Mouse (Mus musculus) stomach, postnatal 0 days (tissue): Measurements from ENCODE around the gene Chrd. TPM values are rescaled to one million over a fixed set of nuclear protein-coding genes. Genes with fewer than 3 reads are reported as not detected.
A peak's percentile ranks its signal among the peaks of the same experiment; 100 is the strongest.

ENCODE experiments used
- ATAC-seq: fragments of 200-750 bp; cut with Nextera tagmentation; 2 replicates; pipeline ENCODE4 v1.8.0; 2017; ENCODE audit not compliant: low FRiP score, low TSS enrichment
- DNase-seq: peaks from one replicate; pipeline ENCODE4 v3.0.0-alpha.2; 2016; ENCODE audit warnings: low spot score
- H3K27ac ChIP-seq: fragments of 300-500 bp; sonication (generic); replicated peaks from 2 replicates; pipeline ENCODE4 v1.5.1; 2014; ENCODE audit warnings: mild to moderate bottlenecking, control low read depth
- H3K27me3 ChIP-seq: fragments of 300-500 bp; sonication (generic); 2 replicates; pipeline ENCODE4 v1.6.1; 2014; ENCODE audit warnings: low read length; ENCODE audit not compliant: control insufficient read depth, insufficient read depth
- H3K36me3 ChIP-seq: fragments of 300-500 bp; sonication (generic); 2 replicates; pipeline ENCODE4 v1.6.1; 2014; ENCODE audit warnings: low read length, mixed read lengths; ENCODE audit not compliant: control insufficient read depth, insufficient read depth
- H3K4me1 ChIP-seq: fragments of 300-500 bp; sonication (generic); replicated peaks from 2 replicates; pipeline ENCODE4 v1.6.1; 2014; ENCODE audit warnings: antibody characterized with exemption; ENCODE audit not compliant: control insufficient read depth, insufficient read depth
- H3K4me2 ChIP-seq: fragments of 300-500 bp; sonication (generic); replicated peaks from 2 replicates; pipeline ENCODE4 v1.6.1; 2014; ENCODE audit warnings: low read depth, mild to moderate bottlenecking, control low read depth, moderate library complexity
- H3K4me3 ChIP-seq: fragments of 300-500 bp; sonication (generic); 2 replicates; pipeline ENCODE4 v1.5.1; 2014; ENCODE audit warnings: low read depth, low read length, control low read depth
- H3K9ac ChIP-seq: fragments of 300-500 bp; sonication (generic); 2 replicates; pipeline ENCODE4 v1.6.1; 2014; ENCODE audit warnings: mild to moderate bottlenecking, low read length, control low read depth, mixed read lengths
- H3K9me3 ChIP-seq: fragments of 300-500 bp; sonication (generic); 2 replicates; pipeline ENCODE4 v1.6.1; 2016; ENCODE audit warnings: low read length; ENCODE audit not compliant: control insufficient read depth
- CTCF ChIP-seq: IDR thresholded peaks from 2 replicates; pipeline ENCODE4 v1.5.1; 2016; ENCODE audit warnings: antibody characterized with exemption, low read depth, mild to moderate bottlenecking, moderate library complexity
- EP300 ChIP-seq: optimal IDR thresholded peaks from 2 replicates; pipeline ENCODE3; 2016; ENCODE audit warnings: antibody characterized with exemption
- WGBS: fragments of 180-500 bp; shearing (Covaris S2); extraction: QIAGEN DNeasy Blood & Tissue Kit; methylation state at CpG from one replicate; pipeline ENCODE4 v1.1.7; 2014; 5-methylcytosine and 5-hydroxymethylcytosine counted together
- polyA plus RNA-seq: library from polyadenylated mRNA; unstranded; fragments of >200 nt; fragmentation: Nextera tagmentation; extraction: Ambion mirVana; gene quantifications from 2 replicates; pipeline ENCODE4 v1.2.1, GENCODE M21; 2015

Gene Chrd
- polyA plus RNA-seq, 1 experiment from 2014 or later = 2.9 TPM

- ATAC-seq (peak; percentile 73), DNase-seq (peak; percentile 81)
- 13% methylated on average over 8 of the region's 8 CpGs for WGBS
- Histone ChIP-seq H3K4me2 (no peak overlapping the region), H3K36me3 (peaks cover 3% of the 10 kb centered on the region; the same call in 1 of the 2 replicates), H3K9me3 (no peaks in the 10 kb centered on the region), H3K27ac (no peak overlapping the region), H3K4me3 (no peak overlapping the region), H3K4me1 (no peaks in the 10 kb centered on the region), H3K27me3 (no peaks in the 10 kb centered on the region), H3K9ac (no peak overlapping the region)
- TF ChIP-seq EP300 (no peak), CTCF (peak; percentile 81)
These were observed 30.4 kb upstream of the Chrd start for GRCm38 (mm10) chr16:20702522-20702893.

- WGBS = 94% methylated on average over 10 of the region's 10 CpGs
- H3K4me1 ChIP-seq = no peaks in the 10 kb centered on the region
- TF ChIP-seq CTCF (no peak), EP300 (no peak)
- ATAC-seq = no peak
- H3K9ac ChIP-seq = no peak overlapping the region
- no peaks in the 10 kb centered on the region for H3K9me3 ChIP-seq
- no peak for DNase-seq
- no peak overlapping the region for H3K27ac ChIP-seq
- no peak overlapping the region for H3K4me2 ChIP-seq
- no peak overlapping the region for H3K4me3 ChIP-seq
- no peaks in the 10 kb centered on the region for H3K27me3 ChIP-seq
- peaks cover 3% of the 10 kb centered on the region; the same call in 1 of the 2 replicates for H3K36me3 ChIP-seq
These were observed 29.9 kb upstream of the Chrd start for GRCm38 (mm10) chr16:20703071-20703470.

- no peaks in the 10 kb centered on the region for H3K4me1 ChIP-seq
- no peak for TF ChIP-seq CTCF
- TF ChIP-seq EP300 = no peak
- H3K27me3 ChIP-seq = no peaks in the 10 kb centered on the region
- no peak overlapping the region for H3K4me2 ChIP-seq
- 87% methylated on average over 6 of the region's 6 CpGs for WGBS
- no peaks in the 10 kb centered on the region for H3K9me3 ChIP-seq
- ATAC-seq (no peak), DNase-seq (no peak)
- no peak overlapping the region for H3K9ac ChIP-seq
- no peak overlapping the region for H3K4me3 ChIP-seq
- H3K36me3 ChIP-seq = peaks cover 3% of the 10 kb centered on the region; the same call in 1 of the 2 replicates
- H3K27ac ChIP-seq = no peak overlapping the region
These were observed 29.1 kb upstream of the Chrd start for GRCm38 (mm10) chr16:20703699-20704400.

- WGBS = 89% methylated on average over 3 of the region's 3 CpGs
- H3K9ac ChIP-seq = no peak overlapping the region
- H3K27ac ChIP-seq = no peak overlapping the region
- H3K27me3 ChIP-seq = no peaks in the 10 kb centered on the region
- peaks cover 3% of the 10 kb centered on the region; the same call in 1 of the 2 replicates for H3K36me3 ChIP-seq
- ATAC-seq (no peak), DNase-seq (no peak)
- no peak overlapping the region for H3K4me3 ChIP-seq
- H3K9me3 ChIP-seq = no peaks in the 10 kb centered on the region
- no peaks in the 10 kb centered on the region for H3K4me1 ChIP-seq
- TF ChIP-seq EP300 (no peak), CTCF (no peak)
- no peak overlapping the region for H3K4me2 ChIP-seq
These were observed 27.1 kb upstream of the Chrd start for GRCm38 (mm10) chr16:20705786-20706185.

GRCm38 (mm10) chr16:20706407-20707055, 26.4 kb upstream of the Chrd start:
- DNase-seq (no peak), ATAC-seq (no peak)
- 91% methylated on average over 2 of the region's 2 CpGs for WGBS

More at GRCm38 (mm10) chr16:20706407-20707055, 26.4 kb upstream of the Chrd start:
- no peak overlapping the region for H3K4me3 ChIP-seq
- peaks cover 3% of the 10 kb centered on the region; the same call in 1 of the 2 replicates for H3K36me3 ChIP-seq
- H3K27ac ChIP-seq = no peak overlapping the region
- H3K9ac ChIP-seq = no peak overlapping the region
- no peaks in the 10 kb centered on the region for H3K27me3 ChIP-seq
- H3K4me2 ChIP-seq = no peak overlapping the region
- TF ChIP-seq CTCF (no peak), EP300 (no peak)
- no peaks in the 10 kb centered on the region for H3K4me1 ChIP-seq
- no peaks in the 10 kb centered on the region for H3K9me3 ChIP-seq
